Mouse (Mus musculus) intestine, embryonic 15.5 days (tissue): ENCODE measurements at regions not wholly inside any gene's neighbourhood (a gene's known extent, or its start where the extent isn't known, plus 50 kb on each side); places are given as distances from the start of the nearest gene placed in this dataset.

Experiments used
- ATAC-seq: fragments of 200-750 bp; cut with Nextera tagmentation; 2 replicates; pipeline ENCODE4 v1.8.0; 2017; ENCODE audit warnings: moderate TSS enrichment, moderate library complexity
- H3K27ac ChIP-seq: fragments of 300-500 bp; sonication (generic); 2 replicates; pipeline ENCODE4 v1.5.1; 2015; ENCODE audit warnings: mild to moderate bottlenecking, inconsistent platforms
- H3K27me3 ChIP-seq: fragments of 300-500 bp; sonication (generic); replicated peaks from 2 replicates; pipeline ENCODE4 v1.6.1; 2015; ENCODE audit warnings: inconsistent platforms
- H3K36me3 ChIP-seq: fragments of 300-500 bp; sonication (generic); 2 replicates; pipeline ENCODE4 v1.6.1; 2015; ENCODE audit warnings: inconsistent platforms
- H3K4me1 ChIP-seq: fragments of 300-500 bp; sonication (generic); replicated peaks from 2 replicates; pipeline ENCODE4 v1.6.1; 2015; ENCODE audit warnings: inconsistent platforms
- H3K4me2 ChIP-seq: fragments of 300-500 bp; sonication (generic); replicated peaks from 2 replicates; pipeline ENCODE4 v1.6.1; 2015; ENCODE audit warnings: mild to moderate bottlenecking, inconsistent platforms
- H3K4me3 ChIP-seq: fragments of 300-500 bp; sonication (generic); replicated peaks from 2 replicates; pipeline ENCODE4 v1.5.1; 2015; ENCODE audit warnings: inconsistent platforms
- H3K9ac ChIP-seq: fragments of 300-500 bp; sonication (generic); 2 replicates; pipeline ENCODE4 v1.6.1; 2015; ENCODE audit warnings: inconsistent platforms
- H3K9me3 ChIP-seq: fragments of 300-500 bp; sonication (generic); 2 replicates; pipeline ENCODE4 v1.6.1; 2016; ENCODE audit warnings: inconsistent platforms
- WGBS: fragments of 180-500 bp; shearing (Covaris S2); methylation state at CpG from one replicate; pipeline ENCODE4 v1.1.7; 2015; 5-methylcytosine and 5-hydroxymethylcytosine counted together

- H3K9me3 ChIP-seq: no peaks in the 10 kb centered on the region
- no peak for ATAC-seq
- H3K4me3 ChIP-seq: no peak overlapping the region
- H3K9ac ChIP-seq: no peak overlapping the region
- no peak overlapping the region for H3K27ac ChIP-seq
- no peaks in the 10 kb centered on the region for H3K27me3 ChIP-seq
- H3K4me2 ChIP-seq: no peak overlapping the region
- H3K4me1 ChIP-seq: no peaks in the 10 kb centered on the region
- no peaks in the 10 kb centered on the region for H3K36me3 ChIP-seq
These were observed 329.7 kb upstream of the Chrm2 start for GRCm38 (mm10) chr6:36058206-36058605.

GRCm38 (mm10) chr6:36060411-36060810 is 327.5 kb upstream of the Chrm2 start:
- Histone ChIP-seq H3K4me2 (no peak overlapping the region), H3K9me3 (no peaks in the 10 kb centered on the region), H3K27ac (no peak overlapping the region), H3K4me3 (no peak overlapping the region), H3K36me3 (no peaks in the 10 kb centered on the region), H3K4me1 (no peaks in the 10 kb centered on the region), H3K27me3 (no peaks in the 10 kb centered on the region), H3K9ac (no peak overlapping the region)
- no peak for ATAC-seq
- WGBS: 39% methylated on average over 1 of the region's 1 CpGs

GRCm38 (mm10) chr6:36064919-36065318 is 323.0 kb upstream of the Chrm2 start:
- H3K27ac ChIP-seq: no peak overlapping the region
- H3K9me3 ChIP-seq: no peaks in the 10 kb centered on the region
- WGBS: 74% methylated on average over 1 of the region's 1 CpGs
- H3K9ac ChIP-seq: no peak overlapping the region
- no peaks in the 10 kb centered on the region for H3K27me3 ChIP-seq
- no peaks in the 10 kb centered on the region for H3K4me1 ChIP-seq
- H3K36me3 ChIP-seq: no peaks in the 10 kb centered on the region
- H3K4me3 ChIP-seq: no peak overlapping the region
- no peak overlapping the region for H3K4me2 ChIP-seq
- ATAC-seq: no peak

- H3K4me1 ChIP-seq: no peaks in the 10 kb centered on the region
- H3K27me3 ChIP-seq: no peaks in the 10 kb centered on the region
- whole genome bisulfite sequencing: 76% methylated on average over 2 of the region's 2 CpGs
- no peak overlapping the region for H3K4me2 ChIP-seq
- ATAC-seq: no peak
- H3K9ac ChIP-seq: no peak overlapping the region
- H3K4me3 ChIP-seq: no peak overlapping the region
- H3K27ac ChIP-seq: no peak overlapping the region
- H3K36me3 ChIP-seq: no peaks in the 10 kb centered on the region
- no peaks in the 10 kb centered on the region for H3K9me3 ChIP-seq
These were observed 319.2 kb upstream of the Chrm2 start for GRCm38 (mm10) chr6:36068690-36069089.

GRCm38 (mm10) chr6:36079559-36079958 is 308.3 kb upstream of the Chrm2 start:
- Histone ChIP-seq H3K27ac (no peak overlapping the region), H3K9me3 (no peaks in the 10 kb centered on the region), H3K4me1 (no peaks in the 10 kb centered on the region), H3K9ac (no peak overlapping the region), H3K36me3 (no peaks in the 10 kb centered on the region), H3K4me3 (no peak overlapping the region), H3K27me3 (no peaks in the 10 kb centered on the region), H3K4me2 (no peak overlapping the region)
- WGBS: 78% methylated on average over 5 of the region's 5 CpGs
- ATAC-seq: no peak

- WGBS: 88% methylated on average over 2 of the region's 2 CpGs
- H3K4me3 ChIP-seq: no peak overlapping the region
- no peaks in the 10 kb centered on the region for H3K9me3 ChIP-seq
- H3K27ac ChIP-seq: no peak overlapping the region
- H3K9ac ChIP-seq: no peak overlapping the region
- H3K4me2 ChIP-seq: no peak overlapping the region
- H3K36me3 ChIP-seq: no peaks in the 10 kb centered on the region
- no peaks in the 10 kb centered on the region for H3K4me1 ChIP-seq
- no peak for ATAC-seq
- no peaks in the 10 kb centered on the region for H3K27me3 ChIP-seq
These were observed 294.3 kb upstream of the Chrm2 start for GRCm38 (mm10) chr6:36093584-36093983.

GRCm38 (mm10) chr6:36094075-36094474 is 293.8 kb upstream of the Chrm2 start:
- no peaks in the 10 kb centered on the region for H3K4me1 ChIP-seq
- no peak for ATAC-seq
- no peak overlapping the region for H3K9ac ChIP-seq
- no peaks in the 10 kb centered on the region for H3K27me3 ChIP-seq
- no peaks in the 10 kb centered on the region for H3K36me3 ChIP-seq
- no peak overlapping the region for H3K4me3 ChIP-seq
- no peaks in the 10 kb centered on the region for H3K9me3 ChIP-seq
- 89% methylated on average over 1 of the region's 1 CpGs for WGBS
- H3K4me2 ChIP-seq: no peak overlapping the region
- no peak overlapping the region for H3K27ac ChIP-seq

- no peaks in the 10 kb centered on the region for H3K27me3 ChIP-seq
- no peaks in the 10 kb centered on the region for H3K4me1 ChIP-seq
- WGBS: 59% methylated on average over 2 of the region's 2 CpGs
- no peaks in the 10 kb centered on the region for H3K9me3 ChIP-seq
- no peak overlapping the region for H3K9ac ChIP-seq
- no peaks in the 10 kb centered on the region for H3K36me3 ChIP-seq
- no peak for ATAC-seq
- no peak overlapping the region for H3K4me2 ChIP-seq
- no peak overlapping the region for H3K4me3 ChIP-seq
- no peak overlapping the region for H3K27ac ChIP-seq
These were observed 290.5 kb upstream of the Chrm2 start for GRCm38 (mm10) chr6:36097391-36097790.

GRCm38 (mm10) chr6:36098179-36098578 is 289.7 kb upstream of the Chrm2 start:
- H3K9me3 ChIP-seq: no peaks in the 10 kb centered on the region
- ATAC-seq: no peak
- H3K36me3 ChIP-seq: no peaks in the 10 kb centered on the region
- 70% methylated on average over 4 of the region's 4 CpGs for WGBS
- H3K27me3 ChIP-seq: no peaks in the 10 kb centered on the region
- no peaks in the 10 kb centered on the region for H3K4me1 ChIP-seq
- no peak overlapping the region for H3K4me2 ChIP-seq
- no peak overlapping the region for H3K9ac ChIP-seq
- no peak overlapping the region for H3K4me3 ChIP-seq
- no peak overlapping the region for H3K27ac ChIP-seq

- ATAC-seq: no peak
- Histone ChIP-seq H3K4me2 (no peak overlapping the region), H3K9me3 (no peaks in the 10 kb centered on the region), H3K36me3 (no peaks in the 10 kb centered on the region), H3K27ac (no peak overlapping the region), H3K9ac (no peak overlapping the region), H3K4me3 (no peak overlapping the region), H3K4me1 (no peaks in the 10 kb centered on the region), H3K27me3 (no peaks in the 10 kb centered on the region)
- 32% methylated on average over 1 of the region's 1 CpGs for WGBS
These were observed 279.1 kb upstream of the Chrm2 start for GRCm38 (mm10) chr6:36108830-36109229.

- no peaks in the 10 kb centered on the region for H3K4me1 ChIP-seq
- no peaks in the 10 kb centered on the region for H3K9me3 ChIP-seq
- H3K4me2 ChIP-seq: no peak overlapping the region
- no peak overlapping the region for H3K9ac ChIP-seq
- no peak overlapping the region for H3K4me3 ChIP-seq
- ATAC-seq: no peak
- WGBS: 90% methylated on average over 1 of the region's 1 CpGs
- H3K36me3 ChIP-seq: no peaks in the 10 kb centered on the region
- no peaks in the 10 kb centered on the region for H3K27me3 ChIP-seq
- no peak overlapping the region for H3K27ac ChIP-seq
These were observed 250.7 kb upstream of the Chrm2 start for GRCm38 (mm10) chr6:36137223-36137622.

- H3K27ac ChIP-seq: no peak overlapping the region
- no peaks in the 10 kb centered on the region for H3K36me3 ChIP-seq
- no peak for ATAC-seq
- H3K4me3 ChIP-seq: no peak overlapping the region
- H3K4me2 ChIP-seq: no peak overlapping the region
- no peaks in the 10 kb centered on the region for H3K4me1 ChIP-seq
- no peaks in the 10 kb centered on the region for H3K9me3 ChIP-seq
- WGBS: 76% methylated on average over 1 of the region's 1 CpGs
- no peak overlapping the region for H3K9ac ChIP-seq
- no peaks in the 10 kb centered on the region for H3K27me3 ChIP-seq
These were observed 240.6 kb upstream of the Chrm2 start for GRCm38 (mm10) chr6:36147267-36147666.

GRCm38 (mm10) chr6:36174514-36174913 is 213.4 kb upstream of the Chrm2 start:
- Histone ChIP-seq H3K4me3 (no peak overlapping the region), H3K4me1 (no peaks in the 10 kb centered on the region), H3K27ac (no peak overlapping the region), H3K9me3 (no peaks in the 10 kb centered on the region), H3K4me2 (no peak overlapping the region), H3K9ac (no peak overlapping the region), H3K36me3 (no peaks in the 10 kb centered on the region), H3K27me3 (no peaks in the 10 kb centered on the region)
- ATAC-seq: no peak

GRCm38 (mm10) chr6:36175112-36175511 is 212.8 kb upstream of the Chrm2 start:
- Histone ChIP-seq H3K9ac (no peak overlapping the region), H3K4me2 (no peak overlapping the region), H3K4me3 (no peak overlapping the region), H3K27me3 (no peaks in the 10 kb centered on the region), H3K27ac (no peak overlapping the region), H3K9me3 (no peaks in the 10 kb centered on the region), H3K4me1 (no peaks in the 10 kb centered on the region), H3K36me3 (no peaks in the 10 kb centered on the region)
- whole genome bisulfite sequencing: 36% methylated on average over 3 of the region's 3 CpGs
- peak; percentile 66 for ATAC-seq
